Mouse (Mus musculus) ovary, adult 18-20 months (tissue): ENCODE data around the gene Cib4.

Experiments used
- DNase-seq: peaks from one replicate; pipeline ENCODE4 v3.0.0; 2022; ENCODE audit warnings: low spot score, mixed read lengths

The Cib4 gene

GRCm38 (mm10) chr5:30571820-30572219 is 26.2 kb upstream of the Cib4 start:
- no peak for DNase-seq

- no peak for DNase-seq
Measured at GRCm38 (mm10) chr5:30568479-30568878, 22.8 kb upstream of the Cib4 start.

DNA sequence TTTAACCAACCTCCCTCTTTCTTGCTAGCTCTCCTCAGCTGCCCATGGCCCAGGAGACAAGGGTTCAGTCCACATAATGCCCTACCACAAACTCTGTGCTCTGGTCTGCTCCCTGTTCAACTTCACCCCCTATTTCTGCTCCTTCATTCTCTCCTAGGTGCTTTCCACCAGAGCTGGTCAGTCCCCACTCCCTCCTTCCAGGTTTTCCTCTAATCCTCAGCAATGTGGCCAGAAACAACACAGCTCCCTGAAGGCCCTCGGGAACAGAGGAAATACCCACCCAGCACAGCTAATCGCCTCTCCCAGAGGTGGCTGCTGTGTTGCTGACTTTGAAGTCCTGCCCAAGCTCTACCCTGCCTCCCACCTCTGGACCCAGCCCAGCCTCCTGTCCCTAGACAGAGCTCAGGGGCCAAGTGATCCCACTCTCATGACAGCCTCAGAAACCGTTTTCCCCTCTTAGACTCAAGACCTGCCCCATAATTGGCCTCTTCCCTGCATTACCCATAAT is 14.4 kb upstream of the Cib4 start:
- DNase-seq = no peak

DNA sequence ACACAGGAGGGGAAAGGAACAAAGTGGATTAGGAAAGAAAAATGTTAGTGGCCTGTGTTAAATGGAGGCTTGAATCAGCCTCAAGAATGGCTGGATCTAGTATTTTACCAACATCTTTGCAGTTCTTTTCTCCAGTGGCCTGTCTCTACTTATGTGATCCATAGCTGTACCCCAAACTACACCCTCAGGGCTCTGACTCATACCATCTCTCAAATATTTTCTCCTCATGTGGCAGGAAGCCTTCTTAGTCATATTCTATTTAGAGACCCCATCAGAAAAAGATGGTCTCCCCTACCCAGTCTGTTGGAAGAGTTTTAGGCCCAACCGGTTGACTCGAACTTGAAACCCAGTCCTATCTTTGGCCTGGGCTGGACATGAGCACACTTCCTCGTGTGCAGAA is 13.8 kb upstream of the Cib4 start:
- no peak for DNase-seq

DNA sequence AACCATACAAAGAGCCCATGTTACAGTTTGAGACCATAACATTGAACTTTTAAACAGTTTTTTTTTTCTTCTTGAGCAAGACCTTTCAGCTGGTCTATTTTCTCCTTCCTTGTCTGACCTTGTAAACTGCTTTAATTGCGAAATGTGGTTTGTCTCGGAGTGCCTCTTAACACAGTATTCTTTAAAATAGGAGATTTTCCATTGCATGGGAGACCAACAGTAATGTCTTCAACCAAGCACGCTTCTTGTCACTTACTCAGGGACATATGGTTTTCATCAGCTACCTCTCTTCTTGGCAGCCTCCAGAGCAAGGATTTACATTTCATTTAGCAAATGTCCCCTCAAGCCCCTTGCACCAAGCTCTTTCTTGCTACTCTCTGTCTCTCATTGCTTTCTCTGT is 10.6 kb upstream of the Cib4 start:
- no peak for DNase-seq

DNA sequence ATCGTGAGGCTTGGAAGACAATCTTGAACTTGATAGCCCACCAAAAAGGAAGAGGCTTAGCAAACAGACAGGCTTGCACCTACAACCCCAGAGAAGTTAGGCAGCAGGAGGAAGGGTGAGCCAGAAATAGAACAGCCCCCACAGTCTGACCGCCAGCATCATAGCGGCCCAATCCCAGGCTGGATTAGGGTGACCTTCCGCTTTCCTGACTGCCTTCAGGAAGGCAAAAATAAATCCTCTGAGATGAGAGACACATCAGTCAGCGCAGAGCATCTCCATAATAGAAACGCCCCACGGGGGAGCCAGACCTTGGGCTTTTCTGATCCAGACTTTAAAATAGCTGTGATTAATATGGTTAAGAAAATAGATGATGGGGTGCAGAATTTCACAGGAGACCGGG is 9.3 kb upstream of the Cib4 start:
- no peak for DNase-seq

- DNase-seq = no peak
Measured at GRCm38 (mm10) chr5:30553936-30554335, 8.3 kb upstream of the Cib4 start.

- DNase-seq = no peak
Measured at GRCm38 (mm10) chr5:30552006-30552405, 6.4 kb upstream of the Cib4 start.

GRCm38 (mm10) chr5:30551022-30551638 is 5.5 kb upstream of the Cib4 start:
- DNase-seq = no peak

DNA sequence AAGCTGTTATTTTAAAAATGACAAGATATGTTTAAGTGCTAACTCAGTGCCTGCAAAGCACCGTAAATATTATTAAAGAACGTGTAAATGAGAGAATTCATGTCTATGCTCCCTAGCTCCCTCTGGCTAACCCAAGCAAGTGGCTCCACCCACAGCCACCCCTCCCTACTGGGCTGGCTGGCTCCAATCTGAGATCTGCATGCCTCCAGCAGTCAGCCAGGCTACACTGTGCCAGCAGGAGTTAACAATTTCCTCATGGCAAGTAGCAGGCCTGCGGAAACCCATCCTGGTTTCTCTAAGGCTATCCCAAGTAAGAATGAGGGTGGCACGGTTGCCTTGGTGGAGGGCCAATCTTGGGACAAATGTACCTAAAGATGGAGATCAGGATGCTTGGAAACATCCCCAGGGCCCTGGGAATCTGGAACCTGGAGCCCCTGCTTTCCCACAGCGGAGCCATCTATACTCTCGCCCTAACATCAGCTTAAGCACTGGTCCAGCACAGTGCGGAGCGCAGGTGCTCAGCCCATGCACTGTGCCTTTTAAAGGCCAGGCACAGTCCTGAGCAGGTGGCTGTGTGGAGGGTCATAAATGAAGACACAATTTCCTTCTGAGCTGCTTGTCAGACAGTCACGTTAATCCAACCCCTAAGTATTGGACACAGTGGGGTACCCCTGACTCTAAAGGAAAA is 4.8 kb upstream of the Cib4 start:
- no peak for DNase-seq

DNA sequence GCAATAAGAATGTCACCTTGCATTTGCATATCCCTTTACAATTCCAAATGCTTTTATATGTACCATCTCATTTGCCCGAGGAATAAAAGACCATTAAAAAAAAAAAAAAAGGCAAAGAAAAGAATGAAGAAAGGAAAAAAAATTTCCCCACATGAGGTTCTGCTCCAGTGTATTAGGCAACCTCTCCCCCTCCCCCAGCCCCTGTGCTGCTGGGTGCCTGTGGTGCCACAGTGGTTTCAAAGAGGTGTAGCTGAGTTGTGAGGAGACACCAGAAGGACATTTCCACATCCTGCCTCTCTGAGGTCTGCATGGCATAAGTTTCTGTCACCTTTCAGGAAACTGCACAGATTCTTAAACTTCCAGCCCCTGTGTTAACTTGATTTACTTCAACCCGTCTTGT is 3.0 kb upstream of the Cib4 start:
- no peak for DNase-seq

DNA sequence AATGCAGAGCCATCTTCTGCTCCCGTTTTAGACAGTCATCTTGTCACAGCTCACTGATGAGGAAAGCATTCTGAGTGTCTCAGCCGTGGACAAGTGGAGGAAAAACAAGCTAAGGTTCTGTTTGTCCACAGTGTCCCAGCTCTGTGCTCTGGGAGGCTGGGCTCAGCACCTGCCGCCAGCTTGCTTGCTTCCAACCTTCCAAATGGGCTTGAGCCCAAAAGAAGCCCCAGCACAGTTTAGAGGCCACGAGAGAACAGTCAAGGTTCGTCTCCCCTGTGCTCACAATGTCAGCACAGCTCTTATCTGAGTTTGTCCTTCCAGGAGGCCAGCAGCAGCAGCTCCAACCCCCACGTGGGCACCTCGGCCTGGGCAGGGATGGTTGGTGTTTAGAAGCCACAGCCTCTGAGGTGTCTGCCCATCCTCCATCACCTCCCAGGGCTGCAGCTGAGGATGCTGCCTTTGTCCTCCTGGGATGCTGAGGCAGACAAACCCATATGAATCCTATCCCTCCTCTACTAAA is 9.5 kb downstream of the Cib4 start:
- peak; percentile 73 for DNase-seq

DNA sequence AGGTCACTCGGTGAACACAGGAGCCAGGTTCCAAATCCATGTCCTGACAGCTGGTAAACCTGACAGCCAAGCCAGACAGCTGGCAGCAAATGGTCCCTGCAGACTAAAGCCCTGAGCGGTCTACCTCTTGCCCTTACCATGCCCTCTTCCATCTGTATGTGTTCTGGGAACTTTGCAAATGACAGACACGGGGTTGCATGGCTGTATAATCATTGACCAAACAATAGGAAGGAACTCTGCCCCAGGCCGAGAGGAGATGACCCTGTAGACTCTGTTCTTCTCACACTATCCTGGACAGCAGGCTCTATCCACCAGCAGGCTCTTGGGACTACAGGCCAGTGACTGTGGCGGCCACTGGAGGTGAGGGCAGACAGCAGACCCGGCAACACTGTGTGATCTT is 11.0 kb downstream of the Cib4 start:
- no peak for DNase-seq

DNA sequence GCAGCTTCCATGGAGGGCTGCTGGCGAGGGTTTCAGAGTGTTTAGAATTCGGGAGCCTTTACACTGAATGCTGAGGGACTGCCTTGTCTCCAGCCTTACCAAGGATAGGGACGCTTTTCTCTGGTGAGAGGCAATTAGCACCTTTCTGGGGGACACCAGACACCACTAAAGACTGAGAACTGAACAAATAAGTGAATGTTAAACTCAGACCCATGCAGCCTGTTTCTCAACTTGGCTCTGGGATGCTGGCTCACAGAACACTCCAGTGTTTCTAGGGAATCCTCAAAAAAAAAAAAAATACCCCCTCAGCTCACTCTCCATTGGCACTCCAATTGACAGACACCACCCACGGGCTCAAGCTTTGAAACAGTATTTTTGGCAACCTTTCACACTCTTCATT is 16.7 kb downstream of the Cib4 start:
- DNase-seq = no peak

DNA sequence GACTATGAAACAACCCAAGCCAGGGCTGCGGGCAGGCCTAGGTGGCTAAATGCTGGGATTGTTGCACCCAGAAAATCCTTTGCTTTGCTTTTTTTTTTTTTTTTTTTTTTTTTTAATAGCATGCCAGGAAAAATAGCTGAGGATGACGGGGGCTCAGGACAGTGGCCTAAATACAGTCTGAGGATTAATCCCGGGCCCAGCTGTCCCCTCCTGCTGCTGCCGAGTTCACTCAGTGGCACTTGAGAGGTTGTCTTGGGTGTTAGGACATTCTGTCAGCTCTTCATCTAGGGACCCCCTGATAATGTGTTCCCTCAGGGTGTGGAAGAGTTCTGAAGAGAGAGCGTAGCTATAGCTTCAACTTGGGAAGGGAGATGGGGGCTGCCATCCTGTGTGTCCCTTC is 18.5 kb downstream of the Cib4 start:
- no peak for DNase-seq

DNA sequence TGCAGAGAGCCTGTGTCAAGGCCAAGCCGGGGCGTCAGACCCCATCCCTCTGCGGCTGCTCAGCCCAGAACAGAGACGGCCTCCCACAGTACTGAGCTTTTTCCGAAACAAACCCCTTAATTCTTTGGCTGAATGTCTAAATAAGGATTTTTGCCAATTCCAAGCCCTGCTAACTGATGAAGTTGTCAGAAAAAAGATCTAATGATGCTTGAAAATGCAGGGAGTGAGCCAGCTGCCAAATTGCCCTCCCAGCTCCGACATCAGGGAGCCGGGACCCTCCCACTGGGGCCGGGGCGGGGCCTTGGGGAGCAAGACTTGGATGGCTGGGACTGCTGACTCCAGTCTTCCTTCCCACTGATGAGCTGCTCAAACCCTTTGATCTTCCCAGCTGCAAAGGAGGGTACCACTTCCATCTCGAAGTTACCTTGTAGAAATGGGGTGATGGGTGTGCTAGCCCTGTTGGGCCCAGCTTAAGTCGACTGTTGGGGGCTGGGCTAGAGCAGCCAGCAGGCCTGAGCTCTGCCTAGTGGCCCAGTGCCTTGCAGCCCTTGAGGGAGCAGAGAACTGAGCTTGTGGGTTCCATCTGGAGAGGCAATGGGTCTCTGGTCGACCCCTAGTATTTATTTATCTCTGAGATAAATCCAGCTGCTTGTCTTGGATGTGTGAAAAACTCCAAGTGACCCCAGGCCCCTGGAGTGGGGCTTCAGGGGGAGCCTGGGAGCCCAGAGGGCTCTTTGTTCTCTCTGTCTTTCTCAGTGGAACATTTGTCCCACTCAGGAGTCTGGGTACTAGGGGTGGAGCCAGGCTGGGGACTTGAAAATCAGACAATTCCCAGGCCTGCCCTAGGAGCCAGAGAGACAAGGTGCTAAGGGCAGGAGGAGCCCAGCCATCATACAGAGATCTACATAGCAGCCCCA is 19.5 kb downstream of the Cib4 start:
- no peak for DNase-seq

DNA sequence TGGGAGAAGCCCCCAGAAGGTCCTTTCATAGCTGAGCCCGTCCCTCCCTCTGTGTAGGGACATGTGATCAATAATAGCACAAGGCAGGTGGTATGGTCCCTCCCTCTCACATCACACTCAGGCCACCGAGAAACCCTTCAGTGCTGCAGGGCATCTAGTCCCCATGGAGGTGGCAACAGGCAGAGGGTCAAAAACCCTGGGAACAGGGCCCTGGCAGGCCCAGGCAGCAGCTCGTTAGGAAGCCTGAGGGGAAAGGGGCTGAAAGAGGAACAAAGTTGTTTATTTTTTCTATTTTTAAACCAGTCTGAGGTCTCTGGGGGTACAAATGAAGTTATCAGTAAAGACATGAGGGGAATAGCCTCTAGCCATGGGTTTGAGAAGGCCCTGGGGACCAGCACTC is 21.4 kb downstream of the Cib4 start:
- no peak for DNase-seq

DNA sequence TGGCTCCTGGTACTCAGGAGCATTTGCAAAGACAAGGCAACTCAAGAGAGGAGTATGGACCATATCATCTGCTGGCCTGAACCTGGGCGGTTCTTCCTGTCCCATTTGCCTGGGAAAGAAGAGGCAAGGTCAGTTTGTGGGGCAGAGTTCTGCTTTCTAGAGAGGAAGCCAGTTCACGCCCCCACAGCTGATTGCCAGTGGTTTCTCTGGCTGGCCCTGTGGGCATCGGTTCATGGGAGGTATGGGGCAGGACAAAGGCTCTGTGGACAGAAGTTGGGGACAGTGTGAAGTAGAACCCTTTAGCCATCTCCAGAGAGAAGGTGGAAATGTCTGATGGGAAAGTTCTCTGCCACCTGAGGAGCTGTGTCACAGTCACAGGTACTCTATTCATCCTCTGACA is 22.5 kb downstream of the Cib4 start:
- DNase-seq = no peak

GRCm38 (mm10) chr5:30522406-30522805 is 23.2 kb downstream of the Cib4 start:
- DNase-seq = no peak

DNA sequence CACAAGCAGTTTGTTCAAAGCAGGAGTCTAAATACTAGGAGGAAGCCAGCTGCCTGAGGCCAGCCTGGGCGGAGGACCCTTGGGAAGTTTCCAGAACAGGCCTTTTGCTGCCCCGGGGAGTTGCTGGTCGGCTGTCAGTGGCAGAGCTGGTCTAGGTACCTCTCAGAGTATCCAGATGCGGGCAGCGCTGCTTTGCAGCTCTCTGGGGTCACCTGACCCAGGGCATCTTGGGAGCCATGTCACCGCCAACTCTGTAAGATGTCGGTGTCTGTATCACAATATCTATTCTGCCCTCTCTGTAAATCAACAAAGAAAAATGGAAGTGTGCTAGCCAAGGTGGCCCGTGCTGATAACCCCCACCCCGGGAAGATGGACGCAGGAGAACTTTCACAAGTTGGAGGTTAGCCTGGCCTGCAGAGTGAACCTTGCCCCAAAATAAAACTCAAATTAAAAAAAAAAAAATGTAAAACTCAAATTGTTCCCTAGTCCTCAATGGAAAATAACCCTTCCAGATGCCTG is 25.4 kb downstream of the Cib4 start:
- DNase-seq = no peak

- no peak for DNase-seq
Measured at GRCm38 (mm10) chr5:30519494-30519893, 26.1 kb downstream of the Cib4 start.

DNA sequence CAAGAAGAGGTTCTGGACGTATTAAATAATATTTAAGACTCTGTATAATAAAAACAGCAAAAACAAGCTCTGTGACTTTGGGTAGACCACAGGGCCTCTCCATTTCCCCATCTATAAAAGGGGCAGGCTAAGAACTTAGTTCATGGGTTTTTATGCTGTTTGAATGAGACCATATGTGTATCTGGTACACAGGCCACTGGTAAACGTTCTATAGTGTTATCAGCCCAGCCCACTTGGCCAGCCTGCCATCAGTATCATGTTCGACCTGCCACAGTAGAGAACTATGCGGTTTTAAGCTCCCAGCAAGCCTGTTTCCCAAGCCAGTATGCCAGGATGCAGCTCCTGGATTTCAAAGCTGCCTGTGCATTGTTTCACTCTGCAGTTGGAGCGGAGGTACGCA is 27.1 kb downstream of the Cib4 start:
- no peak for DNase-seq
